Mouse (Mus musculus) limb, embryonic 14.5 days (tissue): ENCODE data around the gene Degs2. TPM values are rescaled to one million over a fixed set of nuclear protein-coding genes. Genes with fewer than 3 reads are reported as not detected.

Experiments used
- ATAC-seq: fragments of 200-750 bp; cut with Nextera tagmentation; 2 replicates; pipeline ENCODE4 v1.8.0; 2017; ENCODE audit warnings: low read depth, moderate number of reproducible peaks, moderate TSS enrichment; ENCODE audit not compliant: low FRiP score
- DNase-seq: peaks from one replicate; pipeline ENCODE4 v3.0.0-alpha.2; 2015; ENCODE audit warnings: low spot score
- H3K27ac ChIP-seq: fragments of 300-500 bp; sonication (generic); replicated peaks from 2 replicates; pipeline ENCODE4 v1.5.1; 2014; ENCODE audit warnings: low read depth, mild to moderate bottlenecking, low read length, moderate library complexity, mixed read lengths
- H3K27me3 ChIP-seq: fragments of 300-500 bp; sonication (generic); 2 replicates; pipeline ENCODE4 v1.6.1; 2014; ENCODE audit warnings: low read length, mixed read lengths; ENCODE audit not compliant: control insufficient read depth, insufficient read depth
- H3K36me3 ChIP-seq: fragments of 300-500 bp; sonication (generic); 2 replicates; pipeline ENCODE4 v1.6.1; 2014; ENCODE audit warnings: mild to moderate bottlenecking, low read length, moderate library complexity, mixed read lengths; ENCODE audit not compliant: control insufficient read depth, insufficient read depth
- H3K4me1 ChIP-seq: fragments of 300-500 bp; sonication (generic); 2 replicates; pipeline ENCODE4 v1.6.1; 2014; ENCODE audit warnings: antibody characterized with exemption, low read length, mixed read lengths; ENCODE audit not compliant: control insufficient read depth, insufficient read depth
- H3K4me2 ChIP-seq: fragments of 300-500 bp; sonication (generic); replicated peaks from 2 replicates; pipeline ENCODE4 v1.6.1; 2014; ENCODE audit warnings: low read depth, mild to moderate bottlenecking, low read length, moderate library complexity; ENCODE audit not compliant: severe bottlenecking
- H3K4me3 ChIP-seq: fragments of 300-500 bp; sonication (generic); replicated peaks from 2 replicates; pipeline ENCODE4 v1.5.1; 2014; ENCODE audit warnings: low read length
- H3K9ac ChIP-seq: fragments of 300-500 bp; sonication (generic); 2 replicates; pipeline ENCODE4 v1.6.1; 2014; ENCODE audit warnings: mild to moderate bottlenecking, low read depth, low read length, moderate library complexity; ENCODE audit not compliant: severe bottlenecking
- H3K9me3 ChIP-seq: fragments of 300-500 bp; sonication (generic); 2 replicates; pipeline ENCODE4 v1.6.1; 2016; ENCODE audit warnings: low read length; ENCODE audit not compliant: control insufficient read depth
- POLR2A ChIP-seq: fragments of 200-500 bp; IDR thresholded peaks from 2 replicates; pipeline ENCODE4 v1.8.0; 2012; ENCODE audit warnings: inconsistent platforms, mild to moderate bottlenecking, moderate library complexity, borderline replicate concordance; ENCODE audit not compliant: insufficient read depth, insufficient read length; ENCODE audit errors: extremely low read depth
- WGBS: fragments of 180-500 bp; shearing (Covaris S2); extraction: QIAGEN DNeasy Blood & Tissue Kit; methylation state at CpG from one replicate; pipeline ENCODE4 v1.1.7; 2014; 5-methylcytosine and 5-hydroxymethylcytosine counted together
- polyA plus RNA-seq, 2 experiments: library from polyadenylated mRNA; depleted of rRNA in 1 of 2; stranded (reverse) in 1 of 2; unstranded in 1 of 2; fragments of >200 nt; fragmentation: Nextera tagmentation in 1 of 2; extraction: Ambion mirVana in 1 of 2; gene quantifications; 2 replicates each; pipeline versions ENCODE4 v1.2.1 to v1.2.3; 2012 to 2014

Degs2 gene
- polyA plus RNA-seq, 2 experiments, result 1.1 TPM; not detected in 1

DNA sequence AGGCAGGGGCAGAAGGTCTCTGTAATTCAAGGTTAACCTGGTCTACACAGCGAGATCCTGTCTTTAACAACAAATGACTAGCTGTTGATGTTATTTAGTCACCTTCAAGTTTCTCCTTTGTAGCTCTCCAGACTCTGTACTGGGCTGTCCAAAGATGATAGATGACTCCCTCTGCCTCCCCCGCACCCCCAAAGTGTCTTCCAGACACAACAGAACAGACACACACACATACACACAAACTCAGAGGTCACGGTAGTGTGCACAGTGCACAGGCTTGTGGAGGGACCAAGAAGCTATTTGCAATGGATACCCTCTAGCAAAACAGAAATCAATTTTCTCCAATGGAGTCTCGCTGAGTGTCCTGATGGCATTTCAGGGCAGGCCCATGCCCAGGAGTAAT lies 40.1 kb upstream of the Degs2 start:
- no peak overlapping the region for H3K4me2 ChIP-seq
- H3K27ac ChIP-seq, result no peak overlapping the region
- no peaks in the 10 kb centered on the region for H3K27me3 ChIP-seq
- 91% methylated on average over 4 of the region's 4 CpGs for WGBS
- no peak overlapping the region for H3K4me3 ChIP-seq
- no peak for ATAC-seq
- no peak overlapping the region for H3K9ac ChIP-seq
- no peaks in the 10 kb centered on the region for H3K4me1 ChIP-seq
- DNase-seq, result no peak
- H3K36me3 ChIP-seq, result no peaks in the 10 kb centered on the region
- TF ChIP-seq POLR2A, result no peak
- H3K9me3 ChIP-seq, result no peaks in the 10 kb centered on the region

DNA sequence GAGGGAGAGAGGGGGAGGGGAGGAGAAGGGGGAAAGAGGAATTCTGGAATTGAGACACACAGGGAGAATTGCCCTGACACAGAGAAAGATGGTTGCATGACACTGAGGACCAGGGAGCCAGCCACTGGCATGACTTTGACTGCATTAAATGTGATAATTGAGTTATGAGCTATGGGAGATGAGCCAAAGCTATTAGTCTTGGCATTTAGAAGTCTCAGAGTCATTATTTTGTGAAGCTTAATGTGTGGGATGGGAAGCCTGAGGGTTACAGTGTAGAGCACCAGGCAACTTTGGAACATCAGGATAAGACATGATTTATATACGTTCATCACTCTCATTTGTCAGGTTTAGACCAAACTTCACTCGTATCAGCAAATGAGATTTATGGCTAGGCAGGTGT lies 39.4 kb upstream of the Degs2 start:
- no peak overlapping the region for H3K4me2 ChIP-seq
- no peak overlapping the region for H3K4me3 ChIP-seq
- no peaks in the 10 kb centered on the region for H3K4me1 ChIP-seq
- no peaks in the 10 kb centered on the region for H3K9me3 ChIP-seq
- no peak for TF ChIP-seq POLR2A
- no peak overlapping the region for H3K9ac ChIP-seq
- H3K27me3 ChIP-seq, result no peaks in the 10 kb centered on the region
- 75% methylated on average over 2 of the region's 2 CpGs for WGBS
- H3K36me3 ChIP-seq, result no peaks in the 10 kb centered on the region
- ATAC-seq (no peak), DNase-seq (no peak)
- no peak overlapping the region for H3K27ac ChIP-seq

DNA sequence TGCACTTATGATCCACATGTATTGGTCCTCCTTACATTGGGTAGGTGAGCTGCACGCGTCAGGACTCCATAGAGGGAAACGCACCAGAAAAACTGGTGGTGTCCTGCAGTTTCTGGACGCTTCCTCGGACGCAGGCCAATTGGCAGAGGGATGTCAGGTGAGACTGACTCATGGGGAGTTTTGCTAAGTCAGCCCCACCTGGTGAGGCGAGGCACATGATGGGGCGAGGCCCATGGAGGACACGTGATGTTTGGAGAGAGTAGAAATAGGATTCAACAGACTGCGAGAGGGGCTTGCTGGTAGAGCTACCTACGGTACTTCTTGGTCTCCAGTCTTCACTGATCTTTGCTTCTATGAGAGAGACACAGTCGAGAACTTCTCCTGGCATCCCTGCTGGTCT lies 36.6 kb upstream of the Degs2 start:
- Histone ChIP-seq H3K4me2 (no peak overlapping the region), H3K9ac (no peak overlapping the region), H3K9me3 (no peaks in the 10 kb centered on the region), H3K4me1 (no peaks in the 10 kb centered on the region), H3K27me3 (no peaks in the 10 kb centered on the region), H3K27ac (no peak overlapping the region), H3K36me3 (no peaks in the 10 kb centered on the region), H3K4me3 (no peak overlapping the region)
- no peak for ATAC-seq
- TF ChIP-seq POLR2A, result no peak
- DNase-seq, result no peak
- WGBS, result 94% methylated on average over 12 of the region's 12 CpGs

DNA sequence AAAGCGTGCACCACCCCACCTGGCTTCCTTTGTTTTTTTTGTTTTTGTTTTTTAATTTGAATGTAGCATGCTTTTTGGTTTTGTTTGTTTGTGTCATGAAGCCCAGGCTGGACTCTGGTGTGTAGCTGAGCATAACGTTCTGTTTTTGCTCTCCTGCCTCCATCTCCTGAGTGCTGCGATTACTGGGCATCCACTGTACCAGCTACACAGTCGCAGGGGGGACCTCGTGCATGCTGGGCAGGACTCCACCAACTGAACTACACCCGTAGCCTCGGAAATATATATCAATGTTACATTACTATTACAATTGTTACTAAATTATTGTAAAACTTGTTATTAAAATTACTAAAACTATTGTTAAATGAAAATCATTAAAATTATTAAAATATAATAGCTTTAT lies 35.7 kb upstream of the Degs2 start:
- no peaks in the 10 kb centered on the region for H3K27me3 ChIP-seq
- H3K4me1 ChIP-seq, result no peaks in the 10 kb centered on the region
- no peaks in the 10 kb centered on the region for H3K36me3 ChIP-seq
- no peak overlapping the region for H3K4me2 ChIP-seq
- no peak overlapping the region for H3K27ac ChIP-seq
- WGBS, result 91% methylated on average over 7 of the region's 7 CpGs
- H3K9me3 ChIP-seq, result no peaks in the 10 kb centered on the region
- DNase-seq, result no peak
- no peak for ATAC-seq
- H3K4me3 ChIP-seq, result no peak overlapping the region
- H3K9ac ChIP-seq, result no peak overlapping the region
- TF ChIP-seq POLR2A, result no peak

DNA sequence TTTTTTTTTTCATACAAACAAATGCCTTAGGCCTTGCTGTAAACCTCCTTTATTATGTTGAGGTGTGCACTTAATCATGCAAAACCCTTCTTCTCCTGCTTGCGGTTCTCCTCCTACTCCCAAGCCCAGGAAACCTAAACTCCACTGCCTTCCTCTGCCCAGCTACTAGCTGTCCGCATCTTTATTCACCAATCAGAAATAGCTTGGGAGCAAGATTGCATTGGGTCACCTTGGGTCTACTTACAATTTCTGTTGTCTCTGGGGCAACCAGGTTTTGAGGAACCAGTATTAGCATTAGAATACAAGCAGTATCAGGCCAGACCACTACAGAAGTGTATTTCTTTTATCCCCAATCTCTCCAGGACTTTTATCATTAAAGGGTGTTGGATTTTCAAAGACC lies 32.3 kb upstream of the Degs2 start:
- H3K4me1 ChIP-seq, result no peaks in the 10 kb centered on the region
- DNase-seq (no peak), ATAC-seq (no peak)
- no peak overlapping the region for H3K9ac ChIP-seq
- WGBS, result 89% methylated on average over 2 of the region's 2 CpGs
- TF ChIP-seq POLR2A, result no peak
- H3K27me3 ChIP-seq, result no peaks in the 10 kb centered on the region
- no peaks in the 10 kb centered on the region for H3K9me3 ChIP-seq
- no peak overlapping the region for H3K4me2 ChIP-seq
- no peak overlapping the region for H3K27ac ChIP-seq
- no peaks in the 10 kb centered on the region for H3K36me3 ChIP-seq
- no peak overlapping the region for H3K4me3 ChIP-seq

DNA sequence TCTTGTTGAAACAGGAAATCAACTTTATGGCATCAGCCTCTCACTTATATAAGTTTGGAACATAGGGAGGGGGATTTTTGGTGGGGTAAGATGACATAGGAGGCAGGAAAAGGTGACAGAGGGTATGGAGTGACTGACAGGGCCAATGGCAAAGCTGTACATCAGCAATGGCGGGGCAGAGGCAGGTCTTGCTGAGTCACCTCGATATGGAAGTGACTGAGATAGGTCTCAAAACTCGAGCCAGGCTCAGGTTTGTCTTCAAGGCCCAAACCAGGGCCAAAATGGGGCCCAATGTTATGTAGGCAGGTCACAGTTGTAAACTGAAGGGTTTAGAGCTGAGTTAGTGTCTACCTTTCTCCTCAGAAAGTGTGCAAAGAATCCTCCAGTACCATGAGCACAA lies 21.7 kb upstream of the Degs2 start:
- WGBS, result 85% methylated on average over 3 of the region's 3 CpGs
- Histone ChIP-seq H3K4me2 (no peak overlapping the region), H3K4me1 (no peaks in the 10 kb centered on the region), H3K36me3 (no peaks in the 10 kb centered on the region), H3K27ac (no peak overlapping the region), H3K9ac (no peak overlapping the region), H3K9me3 (no peaks in the 10 kb centered on the region), H3K27me3 (no peaks in the 10 kb centered on the region), H3K4me3 (no peak overlapping the region)
- ATAC-seq (no peak), DNase-seq (no peak)
- TF ChIP-seq POLR2A, result no peak
